Mouse (Mus musculus): ENCODE measurements at regions not wholly inside any gene's neighbourhood (a gene's known extent, or its start where the extent isn't known, plus 50 kb on each side); places are given as distances from the start of the nearest gene placed in this dataset.

- TF ChIP-seq CTCF (IDR thresholded peaks at IDR 0.05; ENCODE audit: low read depth, low read length) (no peak), POLR2A (IDR thresholded peaks at IDR 0.05; ENCODE audit: borderline replicate concordance, low read depth, low read length) (no peak)
Measured at GRCm38 (mm10) chr3:21884216-21884615, 192.2 kb upstream of the Tbl1xr1 start.
